Mouse (Mus musculus) cerebellum, adult 18-20 months (tissue): ENCODE data around the gene Slc25a48.
A peak's percentile ranks its signal among the peaks of the same experiment; 100 is the strongest.

ENCODE experiments used
- DNase-seq, 2 experiments: peaks; one replicate each; pipeline ENCODE4 v3.0.0; 2021

The Slc25a48 gene

DNA sequence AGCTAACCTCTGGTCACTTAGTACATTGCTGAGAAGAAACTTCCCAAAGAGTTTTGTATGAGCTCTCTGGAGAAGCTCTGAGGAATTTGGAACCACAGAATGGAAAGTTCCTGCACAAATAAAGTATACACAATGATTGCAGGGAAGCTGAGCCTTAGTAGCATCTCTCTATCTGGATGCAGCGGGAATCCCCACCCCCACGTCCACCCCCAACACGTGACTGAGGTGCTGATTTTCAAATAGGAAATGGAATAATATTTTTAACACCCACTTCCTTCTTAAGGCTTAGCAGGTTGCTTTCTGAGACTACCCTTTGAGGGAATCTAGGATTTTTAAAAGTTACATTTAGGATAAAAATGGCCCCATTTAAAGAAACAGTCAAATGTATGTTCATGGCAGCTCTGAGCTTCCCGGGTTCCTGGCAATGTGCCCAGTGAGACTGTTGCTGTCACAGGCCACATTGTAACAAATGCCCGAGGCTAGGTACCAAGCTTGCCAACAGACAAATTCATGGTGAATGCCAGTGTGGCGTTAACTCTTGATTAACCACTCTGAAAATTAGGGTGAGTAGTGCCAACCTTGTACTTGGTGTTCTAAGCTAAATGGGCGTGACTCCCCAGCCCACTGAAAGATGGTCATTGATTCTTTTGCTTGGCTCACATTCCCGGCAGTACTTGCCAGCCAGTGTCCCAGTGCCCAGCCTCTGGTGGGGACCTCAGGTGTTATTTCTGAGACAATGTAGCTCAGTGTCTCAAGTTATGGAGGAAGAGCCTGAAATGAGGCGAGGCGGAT, 11.3 kb downstream of the Slc25a48 start:
- DNase-seq = peak; percentile 52 to 61

DNA sequence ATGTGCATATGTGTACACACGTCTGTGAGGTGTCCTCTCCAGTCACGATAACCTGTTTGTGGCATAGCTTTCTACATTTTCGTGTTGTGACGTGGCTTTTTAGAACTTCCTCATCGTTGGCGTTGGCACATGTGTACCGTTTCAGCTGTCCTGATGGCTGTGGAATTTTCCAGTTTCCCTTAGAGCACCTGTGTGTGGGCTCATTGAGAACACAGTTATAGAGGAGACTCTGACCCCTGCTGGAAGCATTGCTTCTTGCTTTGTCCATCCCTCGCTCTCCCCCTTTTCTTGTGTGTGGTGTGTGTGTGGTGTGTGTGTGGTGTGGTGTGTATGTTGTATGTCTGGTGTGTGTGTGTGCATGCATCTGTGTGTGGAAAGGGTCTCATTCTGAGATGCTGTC, 11.9 kb downstream of the Slc25a48 start:
- no peak for DNase-seq

DNA sequence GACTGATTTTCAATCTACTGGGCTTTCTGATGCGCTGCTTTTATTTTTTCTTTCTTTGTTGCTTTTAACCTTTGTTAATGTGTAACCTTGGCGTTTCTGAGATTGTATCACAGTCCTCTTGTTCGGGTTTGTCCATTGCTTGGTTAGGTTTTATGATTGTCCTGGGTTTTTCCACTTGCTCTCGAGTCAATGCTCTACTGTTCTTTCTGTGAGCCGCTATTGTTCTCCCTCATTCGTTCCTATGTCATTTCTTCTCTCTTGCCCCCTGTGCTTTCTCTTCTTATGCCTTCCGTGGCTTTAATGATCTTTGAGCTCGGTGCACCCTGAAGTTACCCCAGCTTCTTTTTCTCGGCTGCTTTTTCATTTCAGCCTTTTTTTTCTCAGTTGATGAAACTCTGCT, 19.8 kb downstream of the Slc25a48 start:
- DNase-seq = no peak

DNA sequence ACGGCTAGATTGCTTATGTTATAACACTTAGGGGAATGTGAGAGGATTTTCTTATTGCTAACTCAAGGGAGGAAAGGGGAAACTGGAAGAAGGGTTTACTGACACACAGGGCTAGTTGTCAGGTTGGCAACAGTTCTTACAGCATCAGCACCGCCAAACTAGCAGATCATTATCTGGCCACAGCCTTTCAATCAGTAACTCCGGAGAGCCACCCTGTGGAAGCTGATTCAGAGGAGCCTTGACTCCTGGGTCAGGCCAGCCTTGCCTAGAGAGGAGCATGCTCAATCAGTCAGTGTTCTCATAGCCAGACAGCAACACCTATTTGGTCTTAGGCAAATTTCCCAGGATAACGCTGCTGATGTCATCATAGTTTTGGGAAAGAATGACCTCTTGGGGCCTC, 23.3 kb downstream of the Slc25a48 start:
- DNase-seq = no peak

DNA sequence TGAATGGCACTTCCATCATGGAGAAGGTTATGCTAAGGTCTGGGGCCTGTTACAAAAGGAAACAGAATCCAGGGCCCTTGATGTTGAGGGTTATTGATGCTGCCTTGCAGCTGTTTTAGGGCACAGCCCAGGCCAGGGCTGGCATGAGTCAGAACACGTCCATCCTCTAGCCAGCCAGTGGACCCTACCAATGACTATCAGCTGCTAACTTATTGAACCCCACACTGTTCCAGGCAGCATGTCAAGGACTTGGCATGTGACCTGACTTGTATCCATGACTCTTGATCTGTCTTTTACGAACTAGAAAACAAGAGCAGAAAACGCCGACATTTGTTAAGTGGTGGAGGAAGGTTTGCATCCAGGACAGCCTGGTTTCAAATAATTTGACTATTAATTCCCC, 24.6 kb downstream of the Slc25a48 start:
- DNase-seq = no peak

DNA sequence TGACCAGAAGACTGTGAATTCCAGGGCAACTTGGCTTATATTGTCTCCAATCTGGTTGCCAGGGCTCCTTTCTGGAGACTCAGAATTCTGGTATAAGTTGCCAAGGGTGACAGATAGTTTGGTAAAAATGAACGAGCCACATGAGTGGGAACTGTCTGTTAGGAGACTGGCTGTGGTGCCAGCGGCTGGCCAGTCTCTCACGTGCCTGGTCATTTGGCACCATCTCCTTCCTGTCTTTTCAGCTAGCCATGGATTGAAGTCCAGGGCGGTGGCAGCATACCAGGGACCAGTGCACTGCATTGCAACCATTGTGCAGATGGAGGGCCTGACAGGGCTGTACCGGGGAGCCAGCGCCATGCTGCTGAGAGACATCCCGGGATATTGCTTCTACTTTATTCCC, 25.1 kb downstream of the Slc25a48 start:
- DNase-seq = no peak

DNA sequence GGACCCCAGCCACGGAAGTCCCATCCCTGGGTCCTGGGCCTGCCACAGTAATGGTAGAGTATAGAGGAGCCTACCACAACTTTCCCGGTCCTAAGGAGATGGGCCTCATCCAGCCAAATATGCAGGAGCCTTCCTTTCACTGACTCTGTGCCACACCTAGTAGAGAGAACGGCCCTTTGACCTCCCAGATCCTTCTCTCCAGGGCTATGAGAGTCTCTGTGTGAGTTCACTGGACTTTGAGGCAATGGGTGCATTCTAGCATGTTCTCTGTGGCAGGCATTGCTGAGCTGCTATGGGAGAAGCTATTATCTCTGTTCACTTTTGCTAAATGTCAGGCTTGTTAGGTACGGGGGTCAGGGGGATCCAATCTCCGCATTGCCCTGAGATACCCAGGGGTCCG, 25.6 kb downstream of the Slc25a48 start:
- no peak for DNase-seq

DNA sequence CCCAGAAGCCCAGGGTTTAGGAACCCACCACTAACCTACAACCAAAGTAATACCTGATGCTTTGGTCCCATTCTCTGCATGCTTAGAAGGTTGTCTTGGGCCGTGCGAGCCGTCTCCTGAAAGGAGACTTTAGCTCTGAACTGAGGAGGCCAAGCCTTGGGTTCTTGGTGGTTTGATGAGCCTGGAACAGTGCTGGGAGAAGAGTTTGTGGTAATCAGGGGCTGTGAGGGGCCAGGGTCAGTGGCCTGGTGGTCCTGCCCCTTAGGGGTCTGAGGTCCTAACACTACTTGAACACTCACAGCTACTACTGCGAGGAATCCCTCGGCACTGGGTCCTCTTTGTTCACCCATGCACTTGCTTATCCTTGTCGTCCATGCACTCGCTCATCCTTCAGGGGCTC, 29.6 kb downstream of the Slc25a48 start:
- DNase-seq = no peak

DNA sequence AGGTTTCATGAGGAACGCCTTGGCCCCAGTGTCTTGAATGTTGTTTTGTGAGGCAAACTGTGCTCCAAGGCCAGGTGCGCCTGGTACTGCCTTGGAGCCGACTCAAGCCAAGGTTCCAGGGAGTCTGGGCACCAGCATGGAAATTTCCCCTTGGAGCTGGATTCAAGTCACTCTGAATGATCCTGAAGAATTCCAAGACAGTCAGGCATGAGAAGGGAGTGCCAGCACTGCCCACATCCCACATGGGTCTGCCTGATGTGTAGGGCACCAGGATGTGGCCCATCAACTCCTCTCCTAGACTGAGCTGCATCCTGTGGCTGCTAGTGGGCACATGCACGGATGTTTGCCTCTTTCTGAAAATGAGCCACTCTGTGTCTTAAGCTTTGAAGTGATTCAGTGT, 30.4 kb downstream of the Slc25a48 start:
- no peak for DNase-seq

DNA sequence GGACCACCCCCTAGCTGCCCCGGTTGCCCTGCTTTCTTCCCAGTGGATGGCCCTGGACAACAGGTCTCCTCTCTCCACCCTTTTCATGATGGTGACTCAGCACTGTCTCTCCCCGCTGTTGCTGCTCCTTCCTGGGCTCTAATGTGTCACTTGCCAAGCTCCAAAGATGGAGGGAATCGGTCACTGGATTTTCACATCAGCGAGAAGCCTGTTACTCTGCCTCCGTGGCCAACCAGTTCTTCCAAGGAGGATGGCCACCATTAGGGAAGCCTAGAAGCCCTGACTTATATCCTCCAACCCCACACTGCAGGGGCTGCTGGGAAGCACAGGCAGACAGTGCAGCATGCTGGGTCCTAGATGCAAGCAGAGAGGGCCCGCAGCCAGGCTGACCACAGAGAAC, 33.1 kb downstream of the Slc25a48 start:
- DNase-seq = no peak

DNA sequence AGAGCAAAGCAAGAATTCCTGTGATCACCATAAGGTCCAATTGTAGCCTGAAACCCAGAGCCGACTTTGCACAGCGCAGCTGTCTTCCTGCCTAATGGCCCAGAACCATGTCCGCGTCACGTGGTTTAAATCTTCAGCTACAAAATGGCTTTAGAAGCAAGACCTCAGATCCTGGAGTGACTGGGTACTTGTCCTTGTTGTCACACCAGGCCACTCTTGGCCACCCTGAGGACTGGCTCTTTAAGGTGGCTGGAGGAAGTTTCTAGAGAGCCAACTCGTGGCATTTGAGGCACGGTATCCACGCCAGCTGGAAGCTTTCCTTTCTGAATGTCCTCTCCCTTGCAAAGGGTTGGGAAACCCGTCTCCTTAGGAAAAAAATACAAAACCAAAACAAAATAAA, 33.8 kb downstream of the Slc25a48 start:
- DNase-seq = peak in 1 of 2 experiments; percentile 9

DNA sequence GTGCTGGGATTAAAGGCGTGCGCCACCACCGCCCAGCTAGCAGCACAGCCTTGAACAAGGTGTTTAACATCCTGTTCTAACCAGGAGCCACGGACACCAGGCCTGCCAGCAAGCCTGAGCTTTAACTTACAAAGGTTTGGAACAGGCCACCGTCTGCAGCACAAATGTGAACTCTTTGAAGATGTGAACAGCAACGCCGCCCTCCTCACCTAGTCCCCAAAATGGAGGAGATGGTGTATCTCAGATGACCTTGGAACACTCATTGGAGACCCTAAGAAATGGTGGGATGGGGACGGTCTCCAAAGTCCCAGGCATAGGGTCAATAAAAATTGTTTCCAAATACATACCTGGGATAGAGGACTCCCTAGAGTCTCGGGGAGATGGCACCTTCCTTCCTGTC, 34.5 kb downstream of the Slc25a48 start:
- no peak for DNase-seq

DNA sequence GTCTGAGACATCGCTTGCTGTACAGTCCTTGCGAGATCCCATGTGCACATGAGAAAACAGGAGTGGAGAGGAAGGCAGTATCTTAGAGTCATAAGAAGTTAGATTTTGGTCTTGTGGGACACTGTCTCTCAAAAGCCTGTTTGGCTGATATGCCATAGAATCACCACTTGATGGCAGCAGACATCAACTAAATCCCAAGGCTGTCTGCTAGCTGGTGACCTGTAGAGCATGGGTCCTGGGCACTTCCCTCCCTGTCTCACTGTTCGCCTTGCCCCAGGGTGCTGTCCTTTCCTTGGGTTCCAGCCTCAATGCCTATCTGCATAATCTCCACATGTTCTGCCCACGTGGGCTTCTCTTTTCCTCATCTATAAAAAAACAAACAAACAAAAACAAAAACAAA, 37.2 kb downstream of the Slc25a48 start:
- peak; percentile 52 to 57 for DNase-seq

DNA sequence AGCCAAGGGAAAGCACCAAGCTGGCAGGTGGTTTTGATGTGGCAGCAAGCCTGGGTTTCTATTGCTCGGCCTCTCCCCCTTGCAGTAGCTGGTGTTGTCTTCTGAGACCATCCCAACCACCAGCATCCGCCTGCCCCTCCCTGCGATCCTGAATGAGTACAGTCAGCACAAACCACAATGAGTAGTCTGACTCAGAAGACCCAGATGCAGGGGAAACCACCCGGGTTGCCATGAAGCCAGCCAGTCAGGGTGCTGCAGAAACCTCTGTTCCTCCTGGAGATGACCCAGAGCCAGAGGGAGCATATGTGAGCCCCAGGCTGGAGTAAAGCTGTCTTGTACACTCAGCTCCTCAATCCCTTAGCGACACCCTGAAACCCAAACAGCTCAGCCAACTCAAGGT, 38.6 kb downstream of the Slc25a48 start:
- no peak for DNase-seq

DNA sequence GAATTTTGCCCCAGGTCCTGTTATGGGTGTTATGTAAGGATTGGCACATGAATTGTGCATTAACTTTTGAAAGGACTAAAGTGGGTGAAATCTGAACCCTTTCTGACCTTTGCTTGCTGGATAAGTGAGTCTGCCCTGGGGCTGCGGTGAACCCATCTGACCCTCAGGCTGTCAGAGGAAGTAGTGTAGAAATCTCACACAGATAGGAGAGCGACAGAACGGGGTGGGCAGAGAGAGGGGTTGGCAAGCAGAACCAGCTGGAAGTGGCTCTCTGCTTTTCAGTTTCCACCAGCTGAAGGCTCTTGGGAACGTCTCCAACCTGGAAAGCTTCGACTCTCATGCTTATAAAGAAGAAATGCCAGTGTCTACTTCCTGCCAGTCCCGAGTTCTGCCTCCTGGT, 39.1 kb downstream of the Slc25a48 start:
- DNase-seq = no peak

DNA sequence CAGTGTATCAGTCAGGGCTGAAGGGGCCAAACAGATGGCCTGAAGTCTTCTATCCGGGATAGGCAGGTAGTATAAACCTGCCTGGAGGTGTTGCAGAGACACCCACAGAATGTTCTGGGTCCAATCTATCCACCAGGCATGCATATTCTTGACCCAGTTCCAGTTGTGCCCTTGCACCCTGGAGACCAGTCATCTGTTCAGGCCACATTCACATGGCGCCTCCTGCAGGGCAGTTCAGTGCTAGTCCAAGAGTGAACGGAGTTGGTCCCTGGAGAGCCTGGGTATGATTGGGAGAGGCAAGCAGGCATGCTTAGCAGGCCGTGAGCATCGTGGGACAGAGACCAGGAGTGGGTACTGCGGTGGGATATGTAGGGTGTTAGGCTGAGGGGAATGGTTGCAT, 39.9 kb downstream of the Slc25a48 start:
- DNase-seq = peak in 1 of 2 experiments; percentile 13

DNA sequence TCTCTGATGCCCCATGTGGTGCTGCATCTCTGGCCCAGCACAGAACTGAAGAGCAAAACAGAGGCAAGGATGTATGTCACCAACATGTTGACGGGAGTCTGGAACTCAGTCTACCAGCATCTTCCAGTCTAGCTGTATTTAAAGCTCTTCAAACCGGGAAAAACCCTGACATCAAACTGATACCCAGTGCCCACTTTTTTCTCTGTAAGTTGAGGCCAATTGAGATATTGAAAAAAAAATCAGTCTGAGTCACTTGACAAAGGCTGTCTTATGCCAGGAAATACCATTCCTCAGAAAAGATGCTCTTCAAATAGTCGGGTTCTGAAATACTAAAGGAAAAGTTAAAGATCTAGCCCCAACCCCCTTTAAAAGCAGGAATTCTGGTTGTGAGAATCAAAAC, 44.0 kb downstream of the Slc25a48 start, which contains the start of gene Il9:
Il9 (minus strand) TSS at position 101 of the 400 bp plus-strand sequence.
- no peak for DNase-seq

DNA sequence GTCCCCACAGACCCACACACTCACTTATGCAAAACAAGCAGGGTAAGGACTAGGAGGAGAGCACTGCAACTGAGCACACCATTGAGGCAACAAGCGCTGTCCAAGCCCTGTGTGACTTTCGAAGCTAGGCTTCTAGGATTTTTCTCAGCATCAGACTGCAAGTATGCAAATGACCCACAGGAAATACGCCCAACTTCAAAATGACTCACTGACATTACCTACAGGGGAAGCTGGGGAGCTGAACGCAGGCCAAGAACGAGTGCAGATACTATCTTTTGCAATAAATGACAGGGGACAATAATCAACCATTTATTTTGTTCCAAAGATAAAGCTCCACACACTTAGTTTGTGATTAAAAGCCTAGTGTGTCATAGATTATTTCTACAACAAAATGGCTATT, 49.9 kb downstream of the Slc25a48 start:
- no peak for DNase-seq

DNA sequence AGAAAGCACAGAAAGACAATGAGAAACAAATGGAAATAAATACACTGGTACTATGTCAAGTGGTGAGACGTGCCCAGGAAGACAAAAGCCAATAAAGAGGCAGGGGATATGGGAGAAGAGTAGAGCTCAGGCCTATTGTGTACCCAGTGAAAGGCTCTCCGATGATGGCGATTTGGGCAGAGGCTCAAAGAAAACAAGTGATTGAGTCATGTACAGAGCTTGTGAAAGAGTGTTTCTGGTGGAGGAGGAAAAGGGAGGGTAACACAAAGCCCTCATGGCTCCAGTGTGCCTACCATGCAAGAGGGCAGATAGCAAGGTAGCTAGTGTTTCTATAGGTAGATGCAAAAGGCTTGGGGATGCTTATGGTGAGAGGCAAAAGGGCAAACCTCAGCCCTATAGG, 56.3 kb downstream of the Slc25a48 start:
- no peak for DNase-seq

DNA sequence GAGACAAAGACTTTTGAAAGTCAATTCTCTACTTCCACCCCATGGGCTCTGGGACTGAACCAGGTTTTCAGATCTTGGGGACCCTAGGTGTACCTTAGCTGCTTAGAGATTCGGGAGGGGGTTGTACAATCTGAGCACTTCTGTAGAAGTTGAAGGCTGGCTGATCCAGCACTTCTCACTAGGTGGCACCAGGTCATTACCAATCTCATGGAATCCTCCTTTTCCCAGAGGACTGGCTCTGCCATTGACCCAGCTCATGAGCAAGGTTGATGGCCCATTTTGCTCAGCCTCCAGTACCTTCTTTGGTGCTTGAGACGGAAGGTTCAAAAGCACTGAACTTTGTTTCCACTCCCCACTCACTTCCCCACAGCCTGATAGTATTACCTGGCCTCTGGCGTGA, 62.0 kb downstream of the Slc25a48 start:
- no peak for DNase-seq

DNA sequence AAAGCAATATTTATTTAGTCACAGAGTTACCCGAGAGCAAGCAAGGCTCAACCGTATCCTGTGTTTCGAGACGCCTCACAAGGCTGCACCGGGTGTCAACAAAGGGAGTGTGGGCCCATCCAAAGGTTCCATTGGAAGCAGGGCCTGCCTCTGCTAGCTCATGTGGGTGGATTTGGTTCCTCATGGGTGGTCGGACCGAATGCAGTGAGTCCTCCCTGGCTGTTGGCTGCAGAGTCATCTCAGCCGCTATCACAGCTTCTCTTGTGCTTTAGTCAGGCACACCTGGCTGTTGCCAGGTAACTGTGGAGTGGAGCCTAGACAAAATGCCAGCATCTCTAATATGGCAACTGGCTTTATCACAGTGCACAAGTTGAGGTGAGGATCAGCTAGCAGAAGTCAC, 62.5 kb downstream of the Slc25a48 start:
- no peak for DNase-seq

DNA sequence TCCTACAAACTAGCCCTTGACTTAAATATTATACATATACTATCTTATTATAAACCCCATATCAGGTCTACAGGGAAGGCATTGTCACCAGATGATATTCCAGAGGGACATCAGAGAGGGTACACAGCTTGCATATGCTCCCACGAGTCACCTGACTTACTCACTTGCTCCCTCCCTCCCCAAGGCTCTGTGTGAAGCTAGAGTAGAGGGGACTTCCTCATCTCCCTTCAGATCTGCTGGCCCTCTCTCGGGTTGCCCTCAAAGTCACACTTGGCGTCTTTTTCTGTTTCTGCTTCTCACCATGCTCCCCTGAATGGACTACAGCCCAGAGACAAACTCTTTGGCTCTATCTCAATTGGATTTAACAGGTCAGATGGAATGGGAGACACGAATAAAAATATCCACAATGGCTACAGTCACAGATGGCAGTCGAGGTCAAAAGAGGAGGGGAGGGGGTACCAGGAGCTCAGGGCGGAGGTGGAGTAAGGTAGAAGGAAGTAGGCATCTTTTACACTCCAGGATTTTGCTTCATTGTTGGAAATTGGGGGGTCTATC, 63.8 kb downstream of the Slc25a48 start:
- peak; percentile 11 to 19 for DNase-seq

DNA sequence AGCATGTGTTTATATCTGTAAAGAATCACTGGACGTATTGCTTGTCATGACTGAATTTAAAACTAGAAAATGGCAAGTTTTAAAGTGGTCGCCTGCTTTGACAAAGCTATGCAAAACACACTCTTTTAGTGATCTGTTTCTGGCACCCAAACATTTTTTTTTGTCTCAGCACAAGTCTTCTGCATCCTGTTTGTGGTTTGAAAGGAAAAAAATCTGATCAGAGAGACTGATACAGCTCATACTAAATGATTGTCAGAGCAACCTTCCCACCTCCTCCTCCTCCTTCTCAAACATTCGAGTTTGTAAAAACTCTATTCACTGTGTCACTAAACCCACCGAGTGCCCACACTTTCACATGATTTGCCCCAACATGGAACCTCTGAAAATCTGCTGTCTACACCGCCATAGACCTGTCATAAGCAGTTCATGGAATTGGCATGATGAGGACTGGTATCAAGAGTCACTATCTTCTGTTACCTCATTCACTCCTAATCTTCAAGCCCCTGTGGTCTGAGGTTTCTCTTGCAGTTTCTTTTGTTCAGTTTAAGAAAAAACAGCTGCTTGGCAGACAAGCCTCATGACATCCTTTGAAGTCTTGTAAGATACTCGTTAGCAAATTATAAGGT, 68.8 kb downstream of the Slc25a48 start:
- DNase-seq = no peak

DNA sequence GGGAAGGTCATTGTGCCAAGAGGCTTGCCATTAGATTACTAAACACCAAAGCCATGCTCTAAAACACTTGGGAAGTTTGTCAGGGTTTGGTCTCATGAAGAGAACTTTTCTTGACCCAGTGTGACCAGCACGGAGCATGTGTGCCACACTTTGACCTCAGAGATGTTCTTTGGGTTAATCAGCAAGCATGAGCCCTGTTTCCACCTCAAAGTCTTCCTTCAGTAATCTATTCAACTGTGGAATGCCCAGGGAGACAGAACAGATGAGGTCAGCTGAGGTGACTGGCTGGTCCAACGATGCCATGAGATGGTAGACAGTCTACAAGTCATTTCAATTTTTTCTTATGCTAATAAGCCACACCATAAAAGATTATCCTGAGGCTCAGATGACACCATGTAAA, 71.6 kb downstream of the Slc25a48 start:
- no peak for DNase-seq
